Mouse (Mus musculus) myocyte (in vitro differentiated cells): Measurements from ENCODE around the gene B3galt5.

ENCODE experiments used
- CEBPB ChIP-seq: IDR thresholded peaks from 2 replicates; pipeline ENCODE4 v1.6.1; 2011; ENCODE audit warnings: mild to moderate bottlenecking, moderate library complexity; ENCODE audit not compliant: poor library complexity, insufficient read depth, severe bottlenecking
- MYOG ChIP-seq, 3 experiments: IDR thresholded peaks; one replicate each; pipeline ENCODE4 v1.6.1; 2011; ENCODE audit warnings: control low read depth in 2 of 3, low read depth in 2 of 3, mild to moderate bottlenecking in 2 of 3; ENCODE audit not compliant: insufficient read length in 2 of 3, control insufficient read depth in 1 of 3, insufficient read depth in 1 of 3
- POLR2A ChIP-seq: IDR thresholded peaks from one replicate; pipeline ENCODE4 v1.6.1; 2011; ENCODE audit warnings: low read depth, mild to moderate bottlenecking, control low read depth, moderate library complexity; ENCODE audit not compliant: insufficient read length
- POLR2AphosphoS2 ChIP-seq: IDR thresholded peaks from one replicate; pipeline ENCODE4 v1.6.1; 2011; ENCODE audit warnings: low read depth, control low read depth; ENCODE audit not compliant: insufficient read length
- TCF12 ChIP-seq: IDR thresholded peaks from one replicate; pipeline ENCODE4 v1.6.1; 2011; ENCODE audit warnings: mild to moderate bottlenecking, control low read depth; ENCODE audit not compliant: poor library complexity, insufficient read depth, severe bottlenecking

GRCm38 (mm10) chr16:96326110-96326999 lies 90.8 kb downstream of the B3galt5 start:
- no peak for TF ChIP-seq TCF12
- TF ChIP-seq POLR2A, result no peak
- no peak for TF ChIP-seq CEBPB
- no peak for TF ChIP-seq MYOG (IDR thresholded peaks at IDR 0.05; ENCODE audit: control insufficient read depth in 1 of 3, insufficient read depth in 1 of 3, insufficient read length in 2 of 3, low read depth in 2 of 3)
- TF ChIP-seq POLR2AphosphoS2, result no peak
